Comparison of ENCODE assay signal across 11 mouse cellular contexts in the genomic region with DNA sequence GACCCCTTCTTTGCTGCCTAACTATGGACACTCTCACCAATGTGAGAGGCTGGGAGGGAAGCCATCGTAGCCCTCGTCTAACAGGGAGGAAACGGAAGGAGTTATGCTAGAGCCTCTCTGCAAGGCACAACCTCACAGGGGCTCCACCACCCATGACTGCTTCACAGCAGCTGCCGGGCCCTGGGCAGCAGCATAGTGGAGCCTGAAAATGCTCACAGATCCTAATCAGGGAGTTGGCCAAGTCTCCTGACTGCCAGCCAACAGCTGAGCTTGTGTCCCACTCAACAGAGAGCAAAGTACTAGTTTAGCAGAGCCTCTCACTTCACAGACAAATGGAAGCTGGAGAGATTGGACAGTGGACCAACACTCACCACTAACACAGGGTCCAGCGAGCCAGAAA. TPM values are rescaled to one million over a fixed set of nuclear protein-coding genes. Genes with fewer than 3 reads are reported as not detected.
DNase-seq lines count a peak whose midpoint lies in the region; ATAC-seq lines count a peak whose summit lies in the region.
"Had no signal": no experiment of that assay in that cellular context is flagged by ENCODE, and none has a peak within 500 bp of the region (broad histone marks: within the 10 kb centered on the region; RNA-seq: fewer than 3 reads in every experiment).

No protein-coding gene starts in this region.

- 63% methylated on average over 5 of the region's 5 CpGs for WGBS in embryonic facial prominence, embryonic 14.5 days
- WGBS in forebrain, embryonic 12.5 days, result 85% methylated on average over 5 of the region's 5 CpGs

- H3K4me2 ChIP-seq in embryonic facial prominence, embryonic 14.5 days (ENCODE audit: low read depth, low read length), result peak overlapping the region; percentile 1; the same call in 1 of the 2 replicates
- H3K4me2 ChIP-seq in forebrain, embryonic 12.5 days, result no peak overlapping the region

- peaks cover 24% of the 10 kb centered on the region for H3K4me1 ChIP-seq in embryonic facial prominence, embryonic 14.5 days (ENCODE audit: control insufficient read depth, insufficient read depth, low read length)
- H3K4me1 ChIP-seq in forebrain, embryonic 12.5 days, result 0 out of 2 replicates have a peak, but pooled peaks cover 4% of the 10 kb centered on the region

- H3K4me3 ChIP-seq in embryonic facial prominence, embryonic 14.5 days (ENCODE audit: low read depth, low read length), result no peak overlapping the region
- H3K4me3 ChIP-seq in forebrain, embryonic 12.5 days (replicated peaks), result no peak overlapping the region

- peak overlapping the region; percentile 76 for H3K27ac ChIP-seq in embryonic facial prominence, embryonic 14.5 days (replicated peaks; ENCODE audit: low read depth, low read length)
- no peak overlapping the region for H3K27ac ChIP-seq in forebrain, embryonic 12.5 days

- H3K9ac ChIP-seq in embryonic facial prominence, embryonic 14.5 days (ENCODE audit: low read depth, low read length), result no peak overlapping the region
- H3K9ac ChIP-seq in forebrain, embryonic 12.5 days, result no peak overlapping the region

- peak; percentile 52 for DNase-seq in layer of hippocampus, adult 11-12 months (ENCODE audit: low spot score)
- DNase-seq in layer of hippocampus, postnatal 25 days (ENCODE audit: extremely low spot score in 1 of 2, low spot score in 1 of 2), result no peak
- peak; percentile 78 for DNase-seq in embryonic facial prominence, embryonic 14.5 days (ENCODE audit: low spot score)
- peak; percentile 65 to 78 for DNase-seq in kidney, postnatal 25 days
- DNase-seq in right cerebral cortex, postnatal 10 days (ENCODE audit: low spot score in 2 of 2), result peak; percentile 80 to 82
- DNase-seq in testis, postnatal 14 days (ENCODE audit: low spot score), result no peak
- DNase-seq: adrenal gland, postnatal 10 days; cerebellum, postnatal 36 days; heart, postnatal 4 days had no signal

- no peaks in the 10 kb centered on the region for H3K9me3 ChIP-seq in embryonic facial prominence, embryonic 14.5 days (ENCODE audit: control insufficient read depth, low read length)
- H3K9me3 ChIP-seq in forebrain, embryonic 12.5 days, result no peaks in the 10 kb centered on the region

- peak; percentile 60 for ATAC-seq in embryonic facial prominence, embryonic 14.5 days (ENCODE audit: low read depth)
- ATAC-seq in forebrain, embryonic 12.5 days (ENCODE audit: low FRiP score), result no peak

- H3K27me3 ChIP-seq in embryonic facial prominence, embryonic 14.5 days (replicated peaks; ENCODE audit: control insufficient read depth, insufficient read depth, low read length), result no peaks in the 10 kb centered on the region
- no peaks in the 10 kb centered on the region for H3K27me3 ChIP-seq in forebrain, embryonic 12.5 days

- H3K36me3 ChIP-seq in embryonic facial prominence, embryonic 14.5 days (ENCODE audit: control insufficient read depth, insufficient read depth, low read length), result no peaks in the 10 kb centered on the region
- no peaks in the 10 kb centered on the region for H3K36me3 ChIP-seq in forebrain, embryonic 12.5 days (replicated peaks)

RNA-seq across cellular contexts. Expression of a gene that starts 21.5 kb away (rescaled TPM):
- 10 to 100 TPM; 49.6 to 62.9 TPM for total RNA-seq in layer of hippocampus, postnatal 25 days (2021)
- 0.99 and 2.1 TPM in 2 replicates for polyA plus RNA-seq in embryonic facial prominence, embryonic 14.5 days (2014; fragmentation: Nextera tagmentation; extraction: Ambion mirVana)
- 0.38 TPM in 1 of 2 replicates, not detected in the other for polyA plus RNA-seq in forebrain, embryonic 12.5 days (2016; fragmentation: Nextera tagmentation; extraction: Ambion mirVana)
- total RNA-seq: ES-E14 had no signal

RNA-seq across cellular contexts. Expression of a gene that starts 29.4 kb away (rescaled TPM):
- total RNA-seq in layer of hippocampus, postnatal 25 days (2021), result under 1 TPM in 1 of 2 experiments, not detected in 1; 0.12 TPM
- polyA plus RNA-seq in embryonic facial prominence, embryonic 14.5 days (2014; fragmentation: Nextera tagmentation; extraction: Ambion mirVana), result 0.10 and 0.14 TPM in 2 replicates
- not detected in 2 replicates for polyA plus RNA-seq in forebrain, embryonic 12.5 days (2016; fragmentation: Nextera tagmentation; extraction: Ambion mirVana)
- total RNA-seq: ES-E14 had no signal

Comparison
In these comparisons a context has a peak if more than half of its experiments do, and no peak if none do; other contexts are left out.
1. DNase-seq: peak in layer of hippocampus, adult 11-12 months (single experiment), embryonic facial prominence, embryonic 14.5 days (single experiment), kidney, postnatal 25 days (2 of 2) and right cerebral cortex, postnatal 10 days (2 of 2); none in layer of hippocampus, postnatal 25 days (0 of 2) and testis, postnatal 14 days (single experiment).